Mouse (Mus musculus): ENCODE measurements around the gene Lingo2. TPM values are rescaled to one million over a fixed set of nuclear protein-coding genes. Genes with fewer than 3 reads are reported as not detected.

Lingo2 gene
- total RNA-seq (2021), result not detected
- long read RNA-seq, experiment 1, partial matches to known transcripts, result 0 of 1 reads
- long read RNA-seq, experiment 1, other reads (novel, unspliced or antisense), result 1 of 1 reads
- long read RNA-seq, experiment 2, result 0 reads

DNA sequence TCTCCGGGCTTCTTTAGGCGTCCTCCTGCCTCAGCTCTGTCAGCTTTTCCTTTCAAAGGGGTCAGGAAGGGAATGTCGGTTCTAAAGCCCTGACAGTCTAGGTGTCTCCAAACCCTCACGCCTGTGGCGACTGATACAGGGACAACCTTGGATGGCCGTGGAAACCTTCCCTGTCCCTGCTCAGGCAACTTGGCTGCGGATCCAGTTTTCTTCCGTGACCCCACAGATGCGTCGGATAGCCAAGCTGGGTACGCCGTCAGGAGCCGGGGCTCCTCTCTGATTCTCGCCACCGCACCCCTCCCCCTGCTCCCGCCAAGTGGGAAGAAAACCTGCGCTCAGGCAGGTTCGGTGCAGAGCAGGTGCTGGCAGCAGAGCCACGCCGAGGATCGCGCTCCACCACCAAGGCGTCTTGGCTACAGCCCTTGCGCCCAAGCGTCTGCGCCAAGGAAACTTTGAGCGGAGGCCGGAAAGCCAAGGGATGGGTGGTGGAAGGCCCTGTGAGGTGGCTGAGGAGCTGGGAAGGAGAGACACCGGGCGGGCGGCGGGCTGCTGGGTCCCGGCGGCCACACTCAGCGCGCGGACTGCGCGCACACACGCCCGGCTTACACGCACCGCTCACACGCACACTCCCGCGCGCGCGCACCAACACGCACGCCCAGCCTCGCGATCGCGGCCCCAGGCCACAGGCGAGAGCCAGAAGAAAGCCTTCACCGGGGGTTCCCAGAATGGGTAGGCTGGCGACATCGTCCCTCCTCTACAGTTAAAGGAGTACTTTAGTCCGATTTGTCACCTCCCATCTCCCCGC lies at the start of gene Lingo2:
TSS of gene Lingo2 (minus strand) at position 598 of the 805 bp plus-strand sequence.
- intact Hi-C loops (cut with DNase I), result no loop called here
- Histone ChIP-seq H3K4me3 (peak within 1 kb of the TSS; percentile 28), H3K27ac (no peak within 1 kb of the TSS)
- no peak for TF ChIP-seq CTCF (IDR thresholded peaks at IDR 0.05)
- peak; percentile 19 for DNase-seq

DNA sequence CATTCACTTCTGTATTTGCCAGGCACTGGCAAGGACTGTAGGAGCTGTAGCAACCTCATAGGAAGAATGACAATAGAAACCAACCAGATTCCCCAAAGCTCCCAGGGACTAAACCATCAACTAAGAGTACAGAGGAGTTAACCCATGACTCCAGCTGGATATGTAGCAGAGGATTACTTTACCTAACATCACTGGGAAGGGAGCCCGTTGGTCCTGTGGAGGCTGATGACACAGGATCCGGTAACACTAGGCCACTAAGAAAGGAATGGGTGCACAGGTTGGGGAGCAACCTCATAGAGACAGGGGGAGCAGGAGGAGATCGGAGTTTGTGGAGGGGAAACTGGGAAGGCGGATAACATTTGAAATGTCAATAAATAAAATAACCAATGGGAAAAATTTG lies 21.8 kb upstream of the Lingo2 start:
- intact Hi-C loops (cut with DNase I), result no loop called here
- DNase-seq, result no peak
- TF ChIP-seq CTCF (IDR thresholded peaks at IDR 0.05), result no peak
- Histone ChIP-seq H3K27ac (no peak overlapping the region), H3K4me3 (no peak overlapping the region)

DNA sequence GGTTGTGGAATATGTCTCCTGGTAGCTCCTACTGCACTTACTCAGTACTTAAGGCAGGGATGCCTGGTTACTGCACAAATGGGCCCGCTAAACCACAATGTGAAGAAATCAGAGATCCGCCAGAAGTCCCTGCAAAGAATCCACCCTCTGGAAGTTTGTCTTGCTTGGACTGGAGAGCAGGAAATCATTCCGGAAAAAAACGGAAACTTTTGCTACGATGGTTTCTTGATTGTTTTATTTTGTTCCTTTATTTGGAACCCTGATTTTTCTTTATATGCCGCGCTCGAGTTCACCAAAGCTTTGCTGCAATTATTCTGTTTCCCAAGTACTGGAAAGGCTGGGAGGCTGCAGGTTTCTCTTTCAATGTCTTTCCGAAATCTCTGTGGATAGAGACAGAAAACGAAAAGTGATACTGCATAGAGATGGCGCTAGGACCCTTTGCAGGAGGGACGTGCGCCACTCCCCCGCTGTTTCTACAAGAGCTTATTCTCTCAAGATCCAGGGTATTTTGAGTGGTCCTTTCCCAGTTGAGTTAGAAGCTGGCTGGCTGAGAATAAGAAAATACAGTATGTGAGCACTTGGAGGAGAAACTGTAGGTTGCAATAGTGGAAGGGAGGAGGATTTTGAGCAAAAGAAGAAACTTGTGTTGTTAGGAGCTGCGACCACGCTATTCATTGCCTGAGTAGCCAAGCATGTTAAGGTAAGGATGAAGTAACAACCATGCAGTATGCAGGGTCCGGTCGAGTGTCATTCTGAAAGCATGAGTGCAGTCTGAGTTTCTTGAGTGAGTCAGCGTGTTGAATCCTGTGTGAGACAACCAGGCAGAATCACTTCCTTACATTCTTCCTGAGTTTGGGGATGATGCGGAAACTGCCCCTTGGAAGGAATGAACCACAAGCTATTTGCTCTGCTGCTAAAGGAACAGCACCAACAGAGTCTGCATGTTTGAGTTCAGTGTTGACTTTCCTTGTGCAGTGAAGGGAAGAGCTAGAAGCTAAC lies 1.2 kb upstream of the Lingo2 start:
- DNase-seq, result no peak
- H3K4me3 ChIP-seq, result no peak overlapping the region
- intact Hi-C loops (cut with DNase I), result no loop called here
- H3K27ac ChIP-seq, result no peak overlapping the region
- TF ChIP-seq CTCF (IDR thresholded peaks at IDR 0.05), result no peak

DNA sequence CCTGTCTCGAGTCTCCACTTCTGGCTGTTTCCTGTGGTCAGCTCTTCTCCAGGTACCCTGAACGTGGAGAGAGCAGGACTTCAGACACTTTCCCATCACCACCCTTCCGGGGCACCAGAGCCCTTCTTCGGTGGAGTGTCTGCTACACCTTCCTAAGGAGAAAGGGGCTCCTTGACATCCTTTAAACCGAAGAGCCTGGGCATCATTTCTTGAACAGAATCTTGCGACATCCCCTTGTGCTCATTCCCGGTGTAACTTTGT lies 338 bp upstream of the Lingo2 start:
- Histone ChIP-seq H3K27ac (no peak overlapping the region), H3K4me3 (no peak overlapping the region; the same call in 1 of the 2 replicates)
- no peak for DNase-seq
- intact Hi-C loops (cut with DNase I), result no loop called here
- TF ChIP-seq CTCF (IDR thresholded peaks at IDR 0.05), result no peak

DNA sequence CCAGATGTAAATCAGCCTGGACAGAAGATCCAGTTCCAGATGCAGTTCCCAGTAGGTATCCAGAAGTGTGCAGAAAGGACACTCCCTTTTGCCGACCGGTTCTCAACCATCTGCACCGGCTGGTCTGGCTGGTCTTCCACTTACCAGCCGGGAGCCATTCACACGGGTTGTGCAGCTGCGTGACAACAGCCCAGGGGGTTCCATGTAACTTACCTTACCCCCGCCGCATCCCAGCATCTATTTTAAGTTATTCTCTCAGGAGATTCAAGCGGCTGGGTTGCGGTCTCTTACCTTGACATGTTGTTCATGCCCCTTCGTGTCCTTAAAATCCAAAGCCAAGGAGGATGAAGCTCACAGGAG lies 777 bp downstream of the Lingo2 start:
- intact Hi-C loops (cut with DNase I), result no loop called here
- H3K27ac ChIP-seq, result no peak overlapping the region
- no peak for TF ChIP-seq CTCF (IDR thresholded peaks at IDR 0.05)
- no peak overlapping the region; the same call in 1 of the 2 replicates for H3K4me3 ChIP-seq
- DNase-seq, result no peak

DNA sequence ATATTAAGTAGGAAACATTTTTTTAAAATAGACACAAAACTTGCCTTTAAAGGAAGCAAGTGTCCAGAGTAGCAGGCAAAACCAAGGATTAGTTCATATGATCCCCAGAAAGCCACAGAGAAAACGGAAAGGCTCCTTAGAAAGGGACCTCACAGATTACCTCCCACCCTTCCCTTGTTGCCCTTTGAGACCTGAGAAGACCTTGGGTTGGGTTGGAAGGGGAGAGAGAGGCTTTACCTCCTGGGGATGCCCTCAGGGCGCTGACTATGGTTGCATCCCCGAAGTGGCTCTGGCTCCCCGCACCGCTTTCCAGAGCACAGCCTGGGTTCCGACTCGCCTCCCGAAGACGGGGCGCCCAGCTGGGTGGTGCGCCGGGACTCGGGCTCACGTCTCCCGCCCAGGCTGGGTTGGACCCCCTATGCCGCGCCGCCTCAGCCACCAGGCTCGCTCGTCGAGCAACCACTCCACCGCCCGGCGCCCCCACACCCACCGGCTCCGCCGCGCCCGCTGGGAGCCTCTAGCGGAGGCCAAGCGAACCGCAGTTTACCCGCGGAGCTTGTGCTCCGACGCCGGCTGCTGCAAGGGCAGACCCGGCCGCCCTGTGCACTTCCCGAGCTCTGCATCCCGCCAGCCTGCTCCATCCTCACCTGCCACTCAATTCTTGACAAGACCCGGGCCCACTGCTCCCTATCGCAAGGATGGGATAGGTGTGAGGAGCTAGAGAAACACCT lies 1.4 kb downstream of the Lingo2 start:
- peak; percentile 15 for DNase-seq
- H3K4me3 ChIP-seq, result peak overlapping the region; percentile 14; the same call in 1 of the 2 replicates
- H3K27ac ChIP-seq, result no peak overlapping the region
- TF ChIP-seq CTCF (IDR thresholded peaks at IDR 0.05), result peak; percentile 18; the same call in 1 of the 2 replicates
- intact Hi-C loops (cut with DNase I), result no loop called here

DNA sequence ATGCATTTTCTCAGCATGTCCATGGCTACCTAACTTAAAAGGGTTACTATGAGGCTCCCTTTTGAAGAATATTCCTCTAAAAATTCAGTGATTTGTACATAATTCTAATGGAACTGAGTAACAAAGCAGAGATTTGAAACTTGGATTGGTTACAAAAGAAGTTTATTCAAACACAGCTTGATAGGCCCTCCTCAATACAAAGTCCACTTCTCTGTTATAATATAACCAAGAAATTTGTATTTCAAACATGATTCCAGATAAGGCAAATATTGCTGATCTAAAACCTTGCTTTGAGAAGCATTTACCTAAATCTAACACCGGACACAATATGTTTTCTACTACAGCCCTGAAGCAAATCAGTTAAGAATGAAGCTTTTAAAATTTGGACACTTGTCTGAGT lies 60.7 kb downstream of the Lingo2 start:
- DNase-seq, result no peak
- Histone ChIP-seq H3K4me3 (no peak overlapping the region), H3K27ac (no peak overlapping the region)
- intact Hi-C loops (cut with DNase I), result no loop called here
- no peak for TF ChIP-seq CTCF (IDR thresholded peaks at IDR 0.05)

DNA sequence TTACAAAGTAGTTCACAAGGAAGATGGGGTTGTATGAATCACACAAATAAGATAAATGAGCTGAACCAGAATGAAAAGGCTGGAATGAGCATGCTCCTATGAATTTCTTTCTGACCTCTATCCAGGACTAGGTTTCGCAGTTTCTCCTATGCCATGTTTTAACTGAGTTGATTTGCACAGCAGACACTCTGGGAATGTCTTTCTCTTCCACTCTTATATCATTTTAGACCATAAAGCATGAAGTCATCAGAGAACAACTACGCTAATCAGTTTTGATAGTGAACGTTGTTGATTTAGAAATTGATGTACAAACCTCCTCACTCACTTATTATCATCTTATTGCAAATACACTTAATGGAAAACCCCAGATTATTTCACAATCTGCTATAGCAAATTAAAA lies 61.2 kb downstream of the Lingo2 start:
- no peak overlapping the region for H3K4me3 ChIP-seq
- H3K27ac ChIP-seq, result no peak overlapping the region
- DNase-seq, result no peak
- TF ChIP-seq CTCF (IDR thresholded peaks at IDR 0.05), result no peak
- intact Hi-C loops (cut with DNase I), result no loop called here

DNA sequence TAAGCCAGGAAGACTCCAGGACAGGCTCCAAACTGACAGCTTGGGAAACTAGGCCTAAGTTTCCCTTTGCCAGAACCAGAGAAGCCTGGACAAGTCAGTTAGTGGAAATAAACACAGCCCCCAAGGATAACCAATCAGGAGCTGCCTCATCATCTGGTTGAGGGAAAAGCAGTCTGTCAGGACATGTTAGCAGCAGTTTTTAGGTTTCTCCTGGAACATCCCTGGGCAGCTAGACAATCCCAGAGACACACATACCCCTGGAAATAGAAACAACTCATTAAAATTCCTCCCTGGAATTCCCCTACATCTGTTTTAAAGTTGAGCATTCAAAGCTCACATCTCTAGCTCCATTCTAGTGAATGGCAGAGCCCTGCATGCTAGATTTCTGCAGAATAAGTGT lies 76.8 kb downstream of the Lingo2 start:
- intact Hi-C loops (cut with DNase I), result no loop called here
- Histone ChIP-seq H3K27ac (no peak overlapping the region), H3K4me3 (no peak overlapping the region)
- DNase-seq, result no peak
- no peak for TF ChIP-seq CTCF (IDR thresholded peaks at IDR 0.05)

DNA sequence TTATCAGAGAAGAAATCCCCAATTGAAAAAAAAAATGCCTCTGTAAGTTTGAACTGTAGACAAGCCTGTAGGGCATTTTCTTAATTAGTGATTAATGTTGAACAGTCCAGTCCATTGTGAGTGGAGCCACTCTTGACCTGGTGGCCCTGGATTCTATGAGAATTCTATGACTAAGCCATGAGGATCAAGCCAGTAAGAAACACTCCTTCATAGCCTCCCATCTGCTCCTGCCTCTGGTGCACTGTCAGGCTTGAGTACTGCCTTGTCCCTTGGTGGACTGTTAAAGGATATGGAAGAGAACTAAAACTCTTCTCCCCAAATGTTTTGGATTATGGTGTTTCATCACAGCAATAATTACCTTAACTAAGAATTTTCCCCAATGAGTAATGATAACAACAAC lies 126.6 kb downstream of the Lingo2 start:
- Histone ChIP-seq H3K27ac (no peak overlapping the region), H3K4me3 (no peak overlapping the region)
- TF ChIP-seq CTCF (IDR thresholded peaks at IDR 0.05), result no peak
- DNase-seq, result no peak
- intact Hi-C loops (cut with DNase I), result no loop called here

DNA sequence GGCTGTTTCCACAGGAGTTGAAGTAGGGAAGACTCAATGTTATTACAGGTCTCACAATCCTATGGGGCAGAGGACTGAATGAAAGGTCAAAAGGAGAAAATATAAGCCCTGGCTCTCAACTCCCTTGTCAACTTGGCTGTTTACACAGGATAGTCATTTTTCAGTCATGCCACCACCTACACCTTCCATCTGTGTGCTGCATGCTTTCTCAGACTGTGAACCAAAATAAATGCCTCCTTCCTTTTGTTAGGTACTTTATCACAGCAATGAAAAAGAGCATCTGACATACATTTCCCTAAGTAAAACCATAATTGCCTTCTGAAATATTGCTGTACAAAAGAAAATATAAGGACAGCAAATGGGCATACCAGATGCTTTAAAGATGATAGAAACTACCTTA lies 129.6 kb downstream of the Lingo2 start:
- no peak for DNase-seq
- H3K27ac ChIP-seq, result no peak overlapping the region
- H3K4me3 ChIP-seq, result no peak overlapping the region
- TF ChIP-seq CTCF (IDR thresholded peaks at IDR 0.05), result no peak
- intact Hi-C loops (cut with DNase I), result no loop called here

DNA sequence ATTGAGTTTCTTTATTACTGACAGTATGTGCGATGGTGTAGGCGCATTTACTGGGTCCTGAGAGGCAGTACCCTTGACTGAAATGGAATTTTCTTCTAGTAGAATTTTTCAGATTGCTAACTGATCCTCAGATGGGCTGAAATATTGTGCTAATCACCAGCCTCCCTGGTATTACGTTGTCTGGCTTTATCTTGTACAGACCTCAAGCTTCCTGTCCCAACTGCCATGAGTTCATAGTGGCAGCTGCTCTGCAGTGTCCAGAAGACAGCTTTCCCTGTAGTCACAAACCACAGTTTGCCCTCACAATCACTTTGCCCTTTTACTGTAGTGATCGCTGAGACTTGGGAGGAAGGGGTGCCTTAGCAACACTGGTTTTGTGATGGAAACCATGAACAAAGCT lies 176.5 kb downstream of the Lingo2 start:
- Histone ChIP-seq H3K4me3 (no peak overlapping the region), H3K27ac (no peak overlapping the region)
- TF ChIP-seq CTCF (IDR thresholded peaks at IDR 0.05), result no peak
- intact Hi-C loops (cut with DNase I), result no loop called here
- no peak for DNase-seq

Measured in gastrocnemius, adult 2 months (tissue).